ENCODE assay signal across 23 mouse cellular contexts in genomic region chr6:88235461-88235860, GRCm38 (mm10). TPM values are rescaled to one million over a fixed set of nuclear protein-coding genes. Genes with fewer than 3 reads are reported as not detected.
DNase-seq lines count a peak whose midpoint lies in the region; ATAC-seq and TF ChIP-seq lines count a peak whose summit lies in the region.
"Had no signal": no experiment of that assay in that cellular context is flagged by ENCODE, and none has a peak within 500 bp of the region (broad histone marks: within the 10 kb centered on the region; RNA-seq: fewer than 3 reads in every experiment).

No protein-coding gene starts in this region.

- H3K4me1 ChIP-seq in heart, embryonic 14.5 days (ENCODE audit: control insufficient read depth in 2 of 2, insufficient read depth in 2 of 2, low read length in 2 of 2), result peaks cover 11 to 15% of the 10 kb centered on the region in 2 experiments
- H3K4me1 ChIP-seq in heart, adult 2 months (ENCODE audit: control insufficient read depth, insufficient read depth, low read length), result no peaks in the 10 kb centered on the region
- H3K4me1 ChIP-seq in neural tube, embryonic 15.5 days, result peaks cover 6% of the 10 kb centered on the region
- peaks cover 16% of the 10 kb centered on the region for H3K4me1 ChIP-seq in neural tube, embryonic 13.5 days (replicated peaks)
- no peaks in the 10 kb centered on the region for H3K4me1 ChIP-seq in lung, postnatal 0 days (ENCODE audit: insufficient read depth, low read depth, low read length)

- H3K4me2 ChIP-seq in heart, embryonic 14.5 days (ENCODE audit: low read length), result no peak overlapping the region
- no peak overlapping the region for H3K4me2 ChIP-seq in neural tube, embryonic 15.5 days
- H3K4me2 ChIP-seq in neural tube, embryonic 13.5 days, result peak overlapping the region; percentile 51; the same call in 1 of the 2 replicates
- no peak overlapping the region for H3K4me2 ChIP-seq in lung, postnatal 0 days (replicated peaks; ENCODE audit: low read depth, low read length)

- peaks cover 28% of the 10 kb centered on the region for H3K27me3 ChIP-seq in heart, embryonic 14.5 days (ENCODE audit: control insufficient read depth, insufficient read depth, low read length)
- no peaks in the 10 kb centered on the region for H3K27me3 ChIP-seq in heart, adult 2 months (ENCODE audit: control insufficient read depth, insufficient read depth, low read length)
- peaks cover 52% of the 10 kb centered on the region for H3K27me3 ChIP-seq in neural tube, embryonic 15.5 days (replicated peaks)
- H3K27me3 ChIP-seq in neural tube, embryonic 13.5 days, result peaks cover 76% of the 10 kb centered on the region
- no peaks in the 10 kb centered on the region for H3K27me3 ChIP-seq in lung, postnatal 0 days (replicated peaks; ENCODE audit: insufficient read depth, low read length)

- no peak overlapping the region for H3K27ac ChIP-seq in heart, embryonic 14.5 days (replicated peaks in 1 of 2; ENCODE audit: control insufficient read depth in 1 of 2, insufficient read depth in 1 of 2, low read depth in 2 of 2, low read length in 2 of 2)
- H3K27ac ChIP-seq in heart, adult 2 months, result no peak overlapping the region
- no peak overlapping the region for H3K27ac ChIP-seq in neural tube, embryonic 15.5 days (replicated peaks)
- H3K27ac ChIP-seq in neural tube, embryonic 13.5 days (replicated peaks), result no peak overlapping the region
- H3K27ac ChIP-seq in lung, postnatal 0 days (ENCODE audit: low read length), result no peak overlapping the region
- H3K27ac ChIP-seq: liver, embryonic 13.5 days; stomach, embryonic 15.5 days had no signal

- 0 out of 2 replicates have a peak overlapping the region, but pooled peaks have one; percentile 54 for H3K9ac ChIP-seq in heart, embryonic 14.5 days (ENCODE audit: low read length)
- H3K9ac ChIP-seq in heart, adult 2 months (ENCODE audit: low read depth, low read length), result no peak overlapping the region
- no peak overlapping the region for H3K9ac ChIP-seq in neural tube, embryonic 15.5 days (replicated peaks)
- no peak overlapping the region for H3K9ac ChIP-seq in neural tube, embryonic 13.5 days
- H3K9ac ChIP-seq in lung, postnatal 0 days (replicated peaks; ENCODE audit: low read depth), result no peak overlapping the region
- H3K9ac ChIP-seq: liver, embryonic 13.5 days; stomach, embryonic 15.5 days had no signal

- peak; percentile 9 for DNase-seq in embryo, embryonic 10.5 days (ENCODE audit: low spot score)
- no peak for DNase-seq in embryo, embryonic 10 days (ENCODE audit: low spot score)
- DNase-seq in heart, adult 2 months, result no peak
- peak; percentile 28 for DNase-seq in neural tube, embryonic 10.5 days (ENCODE audit: extremely low spot score, low spot score)
- no peak for DNase-seq in lung, postnatal 0 days (ENCODE audit: low spot score)
- DNase-seq: adrenal gland, adult 8-10 months; cerebellum, postnatal 10 days; gastrocnemius, postnatal 25 days; kidney, adult 9 months; liver, embryonic 13.5 days had no signal

- H3K4me3 ChIP-seq in heart, embryonic 14.5 days (ENCODE audit: control insufficient read depth in 1 of 2, insufficient read depth in 1 of 2, low read depth in 1 of 2, low read length in 2 of 2), result no peak overlapping the region
- no peak overlapping the region for H3K4me3 ChIP-seq in heart, adult 2 months
- no peak overlapping the region for H3K4me3 ChIP-seq in neural tube, embryonic 15.5 days (replicated peaks)
- H3K4me3 ChIP-seq in neural tube, embryonic 13.5 days, result no peak overlapping the region
- H3K4me3 ChIP-seq in lung, postnatal 0 days (ENCODE audit: low read depth, low read length), result no peak overlapping the region
- H3K4me3 ChIP-seq: erythroblast, embryonic 14.5 days; liver, embryonic 13.5 days; stomach, embryonic 15.5 days had no signal

- no peak for TF ChIP-seq EP300 in heart, adult 2 months (IDR thresholded peaks at IDR 0.05; ENCODE audit: insufficient read depth, low read depth, low read length)
- no peak for TF ChIP-seq EP300 in lung, postnatal 0 days (IDR thresholded peaks at IDR 0.05)

- no peaks in the 10 kb centered on the region for H3K79me2 ChIP-seq in heart, adult 2 months (replicated peaks; ENCODE audit: control insufficient read depth, insufficient read depth, low read length)

- ATAC-seq in heart, embryonic 14.5 days (ENCODE audit: insufficient number of reproducible peaks, insufficient read depth, low FRiP score, low read depth), result no peak
- no peak for ATAC-seq in neural tube, embryonic 15.5 days (ENCODE audit: low FRiP score)
- no peak for ATAC-seq in neural tube, embryonic 13.5 days (ENCODE audit: low read depth)
- ATAC-seq in lung, postnatal 0 days, result no peak

- 35% methylated on average over 8 of the region's 8 CpGs for WGBS in heart, embryonic 14.5 days
- WGBS in heart, adult 2 months, result 44% methylated on average over 8 of the region's 8 CpGs
- WGBS in neural tube, embryonic 15.5 days, result 24% methylated on average over 8 of the region's 8 CpGs
- 17% methylated on average over 8 of the region's 8 CpGs for WGBS in neural tube, embryonic 13.5 days
- 34% methylated on average over 8 of the region's 8 CpGs for WGBS in lung, postnatal 0 days

- no peaks in the 10 kb centered on the region for H3K9me3 ChIP-seq in heart, embryonic 14.5 days (ENCODE audit: control insufficient read depth, low read length)
- no peaks in the 10 kb centered on the region for H3K9me3 ChIP-seq in neural tube, embryonic 15.5 days (replicated peaks)
- no peaks in the 10 kb centered on the region for H3K9me3 ChIP-seq in neural tube, embryonic 13.5 days
- H3K9me3 ChIP-seq in lung, postnatal 0 days (ENCODE audit: low read length), result no peaks in the 10 kb centered on the region
- H3K9me3 ChIP-seq: liver, embryonic 13.5 days; stomach, embryonic 15.5 days had no signal

- no peak for TF ChIP-seq POLR2A in heart, adult 2 months (IDR thresholded peaks at IDR 0.05; ENCODE audit: insufficient read depth, low read depth, low read length)

- TF ChIP-seq CTCF in heart, adult 2 months (IDR thresholded peaks at IDR 0.05), result no peak
- TF ChIP-seq CTCF in lung, postnatal 0 days (IDR thresholded peaks at IDR 0.05), result no peak

- no peaks in the 10 kb centered on the region for H3K36me3 ChIP-seq in heart, embryonic 14.5 days (ENCODE audit: control insufficient read depth, insufficient read depth, low read length)
- H3K36me3 ChIP-seq in heart, adult 2 months (ENCODE audit: control insufficient read depth, insufficient read depth, low read length), result no peaks in the 10 kb centered on the region
- no peaks in the 10 kb centered on the region for H3K36me3 ChIP-seq in neural tube, embryonic 15.5 days
- H3K36me3 ChIP-seq in neural tube, embryonic 13.5 days, result no peaks in the 10 kb centered on the region
- H3K36me3 ChIP-seq in lung, postnatal 0 days (ENCODE audit: insufficient read depth, low read length), result no peaks in the 10 kb centered on the region
- H3K36me3 ChIP-seq: liver, embryonic 13.5 days; stomach, embryonic 15.5 days had no signal

- intact Hi-C loops in heart, adult 2 months (cut with DNase I), result no loop called here

RNA-seq across cellular contexts. Expression of gene Dnajb8, which starts 13.4 kb away (rescaled TPM):
- polyA plus RNA-seq in heart, embryonic 14.5 days (2014; fragmentation: Nextera tagmentation; extraction: Ambion mirVana), result not detected in 2 replicates
- total RNA-seq in heart, adult 2 months (2021), result not detected
- polyA plus RNA-seq in heart, adult 2 months (2012; rRNA removed), result 0.29 TPM in 1 of 2 replicates, not detected in the other
- polyA plus RNA-seq in neural tube, embryonic 15.5 days (2015; fragmentation: Nextera tagmentation; extraction: Ambion mirVana), result not detected in 2 replicates
- not detected in 2 replicates for polyA plus RNA-seq in neural tube, embryonic 13.5 days (2015; fragmentation: Nextera tagmentation; extraction: Ambion mirVana)
- polyA plus RNA-seq in lung, postnatal 0 days (2015; fragmentation: Nextera tagmentation; extraction: Ambion mirVana), result not detected in 2 replicates
- total RNA-seq: adrenal gland, adult 8-10 months; gastrocnemius, postnatal 25 days; layer of hippocampus, postnatal 25 days; left cerebral cortex, postnatal 36 days; megakaryocyte, adult 5-6 weeks had no signal
- polyA plus RNA-seq: erythroblast, embryonic 14.5 days; heart, embryonic 16.5 days; large intestine, adult 2 months; liver, embryonic 13.5 days; lung, embryonic 16.5 days; spleen, adult 2 months; stomach, embryonic 15.5 days; thymus, postnatal 0 days had no signal

RNA-seq across cellular contexts. Expression of gene Gata2, which starts 41.8 kb away (rescaled TPM):
- polyA plus RNA-seq in heart, embryonic 14.5 days (2014; fragmentation: Nextera tagmentation; extraction: Ambion mirVana), result 12.5 and 18.6 TPM in 2 replicates
- 10 to 100 TPM; 17.8 to 19.6 TPM for total RNA-seq in heart, adult 2 months (2021)
- polyA plus RNA-seq in heart, adult 2 months (2012; rRNA removed), result 14.3 and 18.7 TPM in 2 replicates
- polyA plus RNA-seq in neural tube, embryonic 15.5 days (2015; fragmentation: Nextera tagmentation; extraction: Ambion mirVana), result 7.2 and 14.3 TPM in 2 replicates
- polyA plus RNA-seq in neural tube, embryonic 13.5 days (2015; fragmentation: Nextera tagmentation; extraction: Ambion mirVana), result 6.8 and 6.9 TPM in 2 replicates
- 86.2 and 104 TPM in 2 replicates for polyA plus RNA-seq in lung, postnatal 0 days (2015; fragmentation: Nextera tagmentation; extraction: Ambion mirVana)

Comparison
In these comparisons a context has a peak if more than half of its experiments do, and no peak if none do; other contexts are left out.
1. DNase-seq: peak in embryo, embryonic 10.5 days (single experiment) and neural tube, embryonic 10.5 days (single experiment); none in embryo, embryonic 10 days (single experiment), heart, adult 2 months (0 of 2) and lung, postnatal 0 days (single experiment).